Mouse (Mus musculus) urinary bladder, postnatal 14 days (tissue): Measurements from ENCODE around the gene Nucb1.
"Not testable (repeated sequence)": the region's sequence is repeated elsewhere in the genome, so short reads cannot be mapped to it uniquely, and the experiment has no call there.

Experiments used
- DNase-seq: peaks from one replicate; pipeline ENCODE4 v3.0.0; 2021; ENCODE audit warnings: low spot score

The Nucb1 gene

GRCm38 (mm10) chr7:45524841-45525621 is 14.8 kb upstream of the Nucb1 start:
- no peak for DNase-seq

- DNase-seq: no peak
Observed at GRCm38 (mm10) chr7:45523678-45524170, 13.5 kb upstream of the Nucb1 start.

GRCm38 (mm10) chr7:45522957-45523676 is 12.9 kb upstream of the Nucb1 start:
- no peak for DNase-seq

- no peak for DNase-seq
Observed at GRCm38 (mm10) chr7:45522194-45522752, 12.1 kb upstream of the Nucb1 start.

- peak; percentile 88 for DNase-seq
Observed at GRCm38 (mm10) chr7:45521728-45522184, 11.6 kb upstream of the Nucb1 start.

- no peak for DNase-seq
Observed at GRCm38 (mm10) chr7:45520605-45521004, 10.4 kb upstream of the Nucb1 start.

GRCm38 (mm10) chr7:45519345-45520120 is 9.3 kb upstream of the Nucb1 start:
- DNase-seq: no peak

- DNase-seq: no peak
Observed at GRCm38 (mm10) chr7:45518618-45519017, 8.4 kb upstream of the Nucb1 start.

- not testable (repeated sequence) for DNase-seq
Observed at GRCm38 (mm10) chr7:45516846-45517245, 6.6 kb upstream of the Nucb1 start.

- no peak for DNase-seq
Observed at GRCm38 (mm10) chr7:45515436-45515835, 5.2 kb upstream of the Nucb1 start.

- no peak for DNase-seq
Observed at GRCm38 (mm10) chr7:45514411-45514810, 4.2 kb upstream of the Nucb1 start.

- DNase-seq: no peak
Observed at GRCm38 (mm10) chr7:45509181-45509882, 874 bp downstream of the Nucb1 start.

GRCm38 (mm10) chr7:45508561-45508960 is 1.6 kb downstream of the Nucb1 start:
- no peak for DNase-seq

- peak; percentile 50 for DNase-seq
Observed at GRCm38 (mm10) chr7:45507583-45507982, 2.6 kb downstream of the Nucb1 start.

- no peak for DNase-seq
Observed at GRCm38 (mm10) chr7:45498427-45498826, 11.8 kb downstream of the Nucb1 start.

- no peak for DNase-seq
Observed at GRCm38 (mm10) chr7:45494548-45494947, 15.7 kb downstream of the Nucb1 start.

GRCm38 (mm10) chr7:45492951-45493350 is 17.3 kb downstream of the Nucb1 start:
- DNase-seq: no peak

- no peak for DNase-seq
Observed at GRCm38 (mm10) chr7:45492225-45492844, 17.9 kb downstream of the Nucb1 start.

- DNase-seq: peak; percentile 39
Observed at GRCm38 (mm10) chr7:45491264-45491663, 18.9 kb downstream of the Nucb1 start.

GRCm38 (mm10) chr7:45490822-45491221 is 19.4 kb downstream of the Nucb1 start:
- no peak for DNase-seq

- DNase-seq: no peak
Observed at GRCm38 (mm10) chr7:45489578-45489977, 20.6 kb downstream of the Nucb1 start.
